Mouse (Mus musculus): ENCODE results near the gene Gm12695. TPM values are rescaled to one million over a fixed set of nuclear protein-coding genes. Genes with fewer than 3 reads are reported as not detected.

Gm12695 gene
- not detected for total RNA-seq (2023)

DNA sequence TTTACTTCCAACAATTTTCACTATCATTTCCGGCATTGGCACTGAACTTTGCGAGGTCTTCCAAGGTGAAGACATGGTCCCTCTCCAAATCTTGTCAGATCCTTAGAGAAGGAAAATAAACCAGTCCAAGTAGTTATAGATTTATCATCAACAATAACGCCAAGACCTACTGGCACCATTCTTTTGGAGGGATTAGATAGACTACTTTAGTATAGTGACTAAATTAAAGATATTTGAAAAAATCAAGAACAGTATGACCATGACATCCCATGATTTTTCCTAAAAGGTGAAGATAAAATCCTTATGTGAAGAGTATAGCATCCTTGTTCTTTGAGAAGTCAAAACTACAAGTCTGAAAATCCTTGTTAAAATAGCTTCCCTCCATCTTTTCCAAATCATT is at the start of gene Gm12695:
Gm12695 (minus strand) TSS at position 101 of the 400 bp plus-strand sequence.

Other genes with a start within 250 kb of the Gm12695 start
- not detected for gene Cyp2j6, start 231.5 kb downstream of the Gm12695 start, total RNA-seq (2023)
- not detected for gene Cyp2j9, start 193.6 kb downstream of the Gm12695 start, total RNA-seq (2023)
- not detected for gene Cyp2j5, start 121.0 kb downstream of the Gm12695 start, total RNA-seq (2023)